Mouse (Mus musculus): ENCODE data around the gene Kif6. TPM values are rescaled to one million over a fixed set of nuclear protein-coding genes. Genes with fewer than 3 reads are reported as not detected.

The Kif6 gene
- polyA plus RNA-seq, 1 experiment from 2014 or later: 3.3 TPM

DNA sequence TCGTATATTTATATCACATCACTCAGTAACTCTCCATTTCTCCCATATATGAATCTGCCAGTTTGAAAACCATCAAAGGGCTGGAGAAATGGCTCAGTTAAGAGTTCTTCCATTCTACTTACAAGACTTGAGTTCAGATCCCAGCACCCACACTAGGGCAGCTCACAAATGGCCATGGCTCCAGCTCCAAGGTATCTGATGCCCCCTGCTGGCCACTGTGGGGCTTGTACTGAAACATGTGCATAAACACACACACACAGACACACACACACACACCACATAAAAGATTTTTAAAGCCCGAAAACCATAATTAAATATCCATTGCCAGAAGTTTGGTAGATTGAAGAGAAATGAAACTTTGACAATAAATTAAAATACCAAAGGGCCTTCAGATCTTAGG lies 111.3 kb downstream of the Kif6 start:
- Histone ChIP-seq H3K27me3 (no peaks in the 10 kb centered on the region), H3K27ac (replicated peaks) (no peak overlapping the region), H3K9me3 (no peaks in the 10 kb centered on the region), H3K4me2 (no peak overlapping the region), H3K9ac (no peak overlapping the region), H3K4me3 (no peak overlapping the region), H3K4me1 (replicated peaks) (no peaks in the 10 kb centered on the region), H3K36me3 (no peaks in the 10 kb centered on the region)
- 97% methylated on average over 2 of the region's 2 CpGs for WGBS
- no peak for ATAC-seq (ENCODE audit: low read depth)

DNA sequence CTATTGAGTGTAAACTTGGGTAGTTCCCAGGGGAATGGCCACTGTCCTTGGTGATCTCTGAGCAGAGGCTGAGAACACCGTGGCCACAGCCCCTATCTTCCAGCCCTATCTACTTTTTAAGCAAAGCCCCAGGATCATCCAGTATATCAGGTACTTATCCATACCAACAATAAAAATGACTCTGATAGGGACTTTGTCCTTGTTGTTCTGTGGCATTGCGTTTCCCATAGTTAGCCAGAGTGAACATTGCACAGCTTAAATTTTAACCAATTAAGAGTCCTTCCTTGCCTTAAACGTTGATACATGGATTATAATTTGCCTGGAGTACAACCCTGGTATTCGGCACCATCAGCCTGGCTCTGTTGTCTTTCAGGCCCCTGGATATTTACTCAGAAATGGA lies 112.0 kb downstream of the Kif6 start:
- WGBS: 93% methylated on average over 4 of the region's 4 CpGs
- Histone ChIP-seq H3K27me3 (no peaks in the 10 kb centered on the region), H3K9me3 (no peaks in the 10 kb centered on the region), H3K36me3 (no peaks in the 10 kb centered on the region), H3K4me2 (no peak overlapping the region), H3K4me3 (no peak overlapping the region), H3K9ac (no peak overlapping the region), H3K4me1 (replicated peaks) (no peaks in the 10 kb centered on the region), H3K27ac (replicated peaks) (no peak overlapping the region)
- ATAC-seq (ENCODE audit: low read depth): no peak

- no peaks in the 10 kb centered on the region for H3K9me3 ChIP-seq
These were observed 112.6 kb downstream of the Kif6 start for GRCm38 (mm10) chr17:49727428-49728045.

GRCm38 (mm10) chr17:49729856-49730255 lies 114.9 kb downstream of the Kif6 start:
- H3K4me3 ChIP-seq: no peak overlapping the region
- WGBS: 82% methylated on average over 1 of the region's 1 CpGs
- ATAC-seq (ENCODE audit: low read depth): no peak

More at GRCm38 (mm10) chr17:49727428-49728045, 112.6 kb downstream of the Kif6 start:
- H3K27ac ChIP-seq (replicated peaks): no peak overlapping the region
- ATAC-seq (ENCODE audit: low read depth): no peak
- H3K36me3 ChIP-seq: no peaks in the 10 kb centered on the region
- no peak overlapping the region for H3K4me2 ChIP-seq
- no peak overlapping the region for H3K4me3 ChIP-seq
- H3K4me1 ChIP-seq (replicated peaks): no peaks in the 10 kb centered on the region
- WGBS: 88% methylated on average over 5 of the region's 5 CpGs
- H3K9ac ChIP-seq: no peak overlapping the region
- H3K27me3 ChIP-seq: no peaks in the 10 kb centered on the region

DNA sequence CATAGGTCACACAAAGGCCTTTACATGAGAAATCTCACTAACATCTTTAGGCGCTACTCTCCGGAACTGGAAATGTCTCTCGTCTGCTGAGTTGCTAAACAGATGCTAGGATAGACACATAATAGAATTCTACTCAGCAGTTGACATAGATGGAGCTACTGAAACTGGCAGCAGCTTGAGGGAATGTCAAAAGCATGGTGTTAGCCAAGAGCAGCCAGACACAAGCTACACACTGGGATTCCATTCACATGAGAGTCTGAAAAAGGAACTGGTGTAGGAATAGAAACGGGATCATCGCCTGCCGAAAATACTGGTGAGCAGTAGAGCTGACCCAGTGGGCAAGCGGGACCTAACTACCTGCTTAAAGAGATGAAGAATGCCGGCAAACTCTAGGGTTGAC lies 117.8 kb downstream of the Kif6 start:
- Histone ChIP-seq H3K4me3 (no peak overlapping the region), H3K9ac (no peak overlapping the region), H3K4me2 (no peak overlapping the region), H3K4me1 (replicated peaks) (no peaks in the 10 kb centered on the region), H3K27me3 (no peaks in the 10 kb centered on the region), H3K9me3 (no peaks in the 10 kb centered on the region; the same call in 1 of the 2 replicates), H3K27ac (replicated peaks) (no peak overlapping the region), H3K36me3 (no peaks in the 10 kb centered on the region)
- ATAC-seq (ENCODE audit: low read depth): no peak
- WGBS: 92% methylated on average over 8 of the region's 8 CpGs

More at GRCm38 (mm10) chr17:49729856-49730255, 114.9 kb downstream of the Kif6 start:
- no peaks in the 10 kb centered on the region for H3K36me3 ChIP-seq
- H3K4me1 ChIP-seq (replicated peaks): no peaks in the 10 kb centered on the region
- H3K27ac ChIP-seq (replicated peaks): no peak overlapping the region
- H3K4me2 ChIP-seq: no peak overlapping the region
- H3K9me3 ChIP-seq: no peaks in the 10 kb centered on the region
- H3K27me3 ChIP-seq: no peaks in the 10 kb centered on the region
- H3K9ac ChIP-seq: no peak overlapping the region

GRCm38 (mm10) chr17:49734079-49734478 lies 119.1 kb downstream of the Kif6 start:
- 91% methylated on average over 6 of the region's 6 CpGs for WGBS

GRCm38 (mm10) chr17:49734776-49735175 lies 119.8 kb downstream of the Kif6 start:
- 93% methylated on average over 2 of the region's 2 CpGs for whole genome bisulfite sequencing
- H3K4me3 ChIP-seq: no peak overlapping the region

More at GRCm38 (mm10) chr17:49734079-49734478, 119.1 kb downstream of the Kif6 start:
- Histone ChIP-seq H3K27ac (replicated peaks) (no peak overlapping the region), H3K36me3 (no peaks in the 10 kb centered on the region), H3K4me1 (replicated peaks) (no peaks in the 10 kb centered on the region), H3K27me3 (no peaks in the 10 kb centered on the region), H3K4me2 (no peak overlapping the region), H3K4me3 (no peak overlapping the region), H3K9me3 (no peaks in the 10 kb centered on the region; the same call in 1 of the 2 replicates), H3K9ac (no peak overlapping the region)
- no peak for ATAC-seq (ENCODE audit: low read depth)

DNA sequence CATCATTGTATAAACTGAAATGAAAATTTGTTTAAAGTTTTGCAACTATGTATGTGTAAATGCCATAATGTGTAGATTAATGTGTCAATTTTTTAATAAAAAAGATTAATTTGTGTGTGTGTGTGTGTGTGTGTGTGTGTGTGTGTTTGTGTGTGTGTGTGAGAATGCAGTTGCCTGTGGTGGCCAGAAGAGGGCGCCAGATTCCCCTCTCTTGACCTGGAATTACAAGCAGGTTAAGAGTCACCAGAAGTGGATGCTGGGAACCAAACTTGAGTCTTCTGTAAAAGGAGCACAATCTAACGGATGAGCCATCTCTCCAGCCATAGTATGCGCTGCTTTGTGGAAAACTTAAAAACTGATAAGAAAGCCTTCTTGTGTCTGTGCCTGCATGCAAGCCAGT lies 121.4 kb downstream of the Kif6 start:
- no peak overlapping the region for H3K4me3 ChIP-seq
- WGBS: 75% methylated on average over 3 of the region's 3 CpGs

More at GRCm38 (mm10) chr17:49734776-49735175, 119.8 kb downstream of the Kif6 start:
- H3K4me1 ChIP-seq (replicated peaks): no peaks in the 10 kb centered on the region
- H3K9me3 ChIP-seq: no peaks in the 10 kb centered on the region; the same call in 1 of the 2 replicates
- no peak overlapping the region for H3K4me2 ChIP-seq
- no peak overlapping the region for H3K27ac ChIP-seq (replicated peaks)
- H3K36me3 ChIP-seq: no peaks in the 10 kb centered on the region
- H3K27me3 ChIP-seq: no peaks in the 10 kb centered on the region
- ATAC-seq (ENCODE audit: low read depth): no peak
- no peak overlapping the region for H3K9ac ChIP-seq

DNA sequence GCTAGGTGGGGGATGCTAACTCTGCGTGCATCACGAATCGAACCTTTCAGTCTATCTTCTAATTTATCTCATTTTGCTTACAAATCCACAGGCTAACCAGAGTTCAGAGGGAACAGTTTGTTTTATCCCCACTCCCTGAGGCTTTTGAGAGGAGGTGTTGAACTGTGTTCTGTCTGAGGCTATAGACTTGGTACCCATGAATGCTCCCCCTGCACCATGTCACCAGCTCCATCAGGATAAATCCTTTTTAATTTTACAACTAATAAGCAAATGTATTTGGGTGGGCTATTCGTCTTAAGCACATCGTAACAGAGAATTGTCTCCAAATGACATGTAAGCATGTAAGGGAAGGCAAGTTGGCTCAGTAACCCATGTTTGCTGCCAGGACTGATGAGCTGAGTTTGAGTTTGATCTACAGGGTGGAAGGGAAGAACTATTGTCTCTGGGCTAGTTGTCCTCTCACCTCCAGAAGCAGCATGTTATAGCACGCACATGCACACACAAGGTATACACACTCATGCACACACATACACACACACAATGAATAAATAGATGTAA lies 122.4 kb downstream of the Kif6 start:
- H3K36me3 ChIP-seq: no peaks in the 10 kb centered on the region
- H3K4me2 ChIP-seq: no peak overlapping the region
- no peak overlapping the region for H3K4me3 ChIP-seq
- no peaks in the 10 kb centered on the region for H3K27me3 ChIP-seq
- H3K4me1 ChIP-seq (replicated peaks): no peaks in the 10 kb centered on the region
- H3K27ac ChIP-seq (replicated peaks): no peak overlapping the region
- no peaks in the 10 kb centered on the region; the same call in 1 of the 2 replicates for H3K9me3 ChIP-seq
- WGBS: 96% methylated on average over 6 of the region's 6 CpGs
- ATAC-seq (ENCODE audit: low read depth): no peak
- no peak overlapping the region for H3K9ac ChIP-seq

More for the DNA sequence above, 121.4 kb downstream of the Kif6 start:
- no peak overlapping the region for H3K9ac ChIP-seq
- H3K4me2 ChIP-seq: no peak overlapping the region
- H3K9me3 ChIP-seq: no peaks in the 10 kb centered on the region; the same call in 1 of the 2 replicates
- H3K36me3 ChIP-seq: no peaks in the 10 kb centered on the region
- no peak for ATAC-seq (ENCODE audit: low read depth)
- H3K27me3 ChIP-seq: no peaks in the 10 kb centered on the region
- no peak overlapping the region for H3K27ac ChIP-seq (replicated peaks)
- no peaks in the 10 kb centered on the region for H3K4me1 ChIP-seq (replicated peaks)

- Histone ChIP-seq H3K27me3 (no peaks in the 10 kb centered on the region), H3K9me3 (no peaks in the 10 kb centered on the region; the same call in 1 of the 2 replicates), H3K27ac (replicated peaks) (no peak overlapping the region), H3K9ac (no peak overlapping the region), H3K4me3 (no peak overlapping the region), H3K4me2 (no peak overlapping the region), H3K36me3 (no peaks in the 10 kb centered on the region), H3K4me1 (replicated peaks) (no peaks in the 10 kb centered on the region)
- 86% methylated on average over 11 of the region's 11 CpGs for WGBS
- no peak for ATAC-seq (ENCODE audit: low read depth)
These were observed 123.4 kb downstream of the Kif6 start for GRCm38 (mm10) chr17:49738351-49738750.

DNA sequence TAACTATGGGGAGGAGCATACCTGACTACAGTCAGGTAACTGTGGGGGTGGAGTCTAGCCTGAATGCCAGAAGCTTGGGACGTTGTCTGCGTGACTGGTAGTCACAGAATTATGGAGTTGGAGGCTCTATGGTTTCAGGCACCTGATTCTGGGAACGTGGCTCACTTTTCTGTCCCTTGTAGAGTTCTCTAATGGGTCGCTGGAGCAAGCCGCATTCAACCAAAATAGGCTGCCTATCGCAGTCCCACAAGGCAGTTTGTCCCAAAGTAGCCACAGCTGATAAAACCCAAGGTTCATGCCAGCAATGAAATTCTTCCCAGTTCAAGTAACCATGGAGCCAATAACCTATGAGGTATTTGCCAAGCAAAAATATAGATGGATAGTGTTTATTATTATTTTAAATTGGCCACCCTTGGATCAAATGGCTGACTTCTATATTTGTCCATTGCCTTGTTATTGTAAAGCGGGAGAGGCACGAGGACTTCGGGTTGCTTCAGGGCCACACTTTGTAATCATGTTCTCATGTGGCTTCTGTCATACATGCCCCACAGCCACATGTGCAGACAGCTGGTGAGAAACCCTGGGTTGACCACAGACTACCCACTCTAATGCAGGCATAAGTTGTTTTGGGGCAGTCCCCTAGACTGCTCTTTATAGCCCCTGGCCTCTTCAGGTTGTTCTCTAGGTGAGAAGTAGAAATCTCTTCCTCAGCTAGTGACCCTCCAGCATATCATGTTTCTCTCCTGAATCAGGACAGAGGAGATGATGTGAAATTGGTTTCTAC lies 125.2 kb downstream of the Kif6 start:
- no peak for ATAC-seq (ENCODE audit: low read depth)
- H3K27ac ChIP-seq (replicated peaks): no peak overlapping the region
- no peaks in the 10 kb centered on the region for H3K27me3 ChIP-seq
- H3K4me1 ChIP-seq (replicated peaks): no peaks in the 10 kb centered on the region
- H3K9me3 ChIP-seq: no peaks in the 10 kb centered on the region; the same call in 1 of the 2 replicates
- no peak overlapping the region for H3K4me2 ChIP-seq
- H3K36me3 ChIP-seq: no peaks in the 10 kb centered on the region
- 86% methylated on average over 9 of the region's 9 CpGs for WGBS
- H3K9ac ChIP-seq: no peak overlapping the region
- no peak overlapping the region for H3K4me3 ChIP-seq

DNA sequence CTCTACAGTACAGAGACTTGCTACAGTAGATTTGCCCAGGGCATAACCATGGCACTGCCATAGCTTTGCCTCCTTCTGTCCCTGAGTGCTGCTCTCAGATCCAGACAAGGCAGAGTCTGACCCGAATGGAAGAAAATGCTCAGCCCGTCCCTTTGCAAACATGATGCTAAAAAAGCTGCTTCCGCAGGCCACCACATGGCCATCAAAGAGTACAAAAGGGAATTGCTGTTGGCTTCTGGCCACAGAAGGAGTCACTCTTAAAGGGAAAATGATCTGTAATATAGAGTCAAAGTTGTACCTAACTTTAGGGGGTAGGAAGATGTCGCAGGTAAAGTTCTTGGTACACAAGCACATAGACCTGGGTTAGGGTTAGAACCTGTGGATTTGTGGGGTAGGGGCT lies 126.2 kb downstream of the Kif6 start:
- Histone ChIP-seq H3K4me3 (no peak overlapping the region), H3K4me2 (no peak overlapping the region), H3K9me3 (no peaks in the 10 kb centered on the region; the same call in 1 of the 2 replicates), H3K36me3 (no peaks in the 10 kb centered on the region), H3K4me1 (replicated peaks) (no peaks in the 10 kb centered on the region), H3K27me3 (no peaks in the 10 kb centered on the region), H3K9ac (no peak overlapping the region), H3K27ac (replicated peaks) (no peak overlapping the region)
- WGBS: 85% methylated on average over 4 of the region's 4 CpGs
- no peak for ATAC-seq (ENCODE audit: low read depth)
